Mouse (Mus musculus) liver, adult 2 months (tissue): ENCODE data around the gene Loxl3.

Source experiments
- CTCF ChIP-seq: fragments of 200-500 bp; IDR thresholded peaks from 2 replicates; pipeline ENCODE4 v1.5.1; 2011; ENCODE audit warnings: low read depth, low read length, control low read depth
- POLR2A ChIP-seq: fragments of 200-500 bp; IDR thresholded peaks from 2 replicates; pipeline ENCODE4 v1.6.1; 2011; ENCODE audit warnings: low read length, control low read depth; ENCODE audit not compliant: insufficient read depth; ENCODE audit errors: extremely low read depth

DNA sequence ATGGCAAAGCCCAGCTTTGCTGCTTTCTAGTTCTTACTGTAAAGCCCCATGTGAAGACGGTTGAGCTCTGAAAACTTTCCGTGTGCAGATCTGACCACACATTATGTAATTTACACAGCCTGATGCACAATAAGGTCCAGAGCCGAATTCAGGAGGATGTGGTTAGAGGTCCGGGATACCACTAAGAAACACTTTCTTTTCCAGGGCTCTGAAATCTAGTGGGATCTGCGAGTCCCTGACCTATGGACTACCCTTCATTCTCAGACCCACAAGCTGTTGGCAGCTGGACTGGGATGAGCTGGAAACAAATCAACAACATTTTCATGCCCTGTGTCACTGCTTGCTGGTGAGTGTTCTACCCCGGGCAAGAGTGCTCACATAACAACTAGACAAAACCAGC is 27.9 kb upstream of the Loxl3 start:
- no peak for TF ChIP-seq POLR2A
- TF ChIP-seq CTCF: no peak
